Mouse (Mus musculus): ENCODE data around the gene Rac1.

DNA sequence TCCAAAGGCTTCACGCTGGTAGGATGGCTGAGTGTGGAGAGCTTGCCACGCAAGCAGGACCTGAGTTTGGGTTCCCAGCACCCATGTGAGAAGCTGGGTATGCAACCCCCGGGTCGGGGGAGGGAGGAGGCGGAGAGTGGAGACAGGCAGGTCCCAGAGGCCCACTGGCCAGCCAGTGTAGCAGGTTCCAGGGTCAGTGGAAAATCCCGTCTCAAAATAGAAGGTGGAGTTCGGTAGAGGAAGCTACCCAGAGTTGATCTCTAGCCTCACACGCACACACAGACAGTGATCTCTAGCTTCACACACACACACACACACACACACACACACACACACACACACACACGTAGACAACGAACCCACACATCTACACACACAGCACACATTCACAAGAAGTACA lies 34.7 kb downstream of the Rac1 start:
- no peak for TF ChIP-seq POLR2A (IDR thresholded peaks at IDR 0.05; ENCODE audit: control insufficient read depth, low read depth, low read length)
- no peak for TF ChIP-seq CTCF (IDR thresholded peaks at IDR 0.05; ENCODE audit: control insufficient read depth, insufficient read depth, insufficient replicate concordance, low read depth, low read length)
